Mouse (Mus musculus): Measurements from ENCODE around the gene Pip5k1b.

Pip5k1b gene

DNA sequence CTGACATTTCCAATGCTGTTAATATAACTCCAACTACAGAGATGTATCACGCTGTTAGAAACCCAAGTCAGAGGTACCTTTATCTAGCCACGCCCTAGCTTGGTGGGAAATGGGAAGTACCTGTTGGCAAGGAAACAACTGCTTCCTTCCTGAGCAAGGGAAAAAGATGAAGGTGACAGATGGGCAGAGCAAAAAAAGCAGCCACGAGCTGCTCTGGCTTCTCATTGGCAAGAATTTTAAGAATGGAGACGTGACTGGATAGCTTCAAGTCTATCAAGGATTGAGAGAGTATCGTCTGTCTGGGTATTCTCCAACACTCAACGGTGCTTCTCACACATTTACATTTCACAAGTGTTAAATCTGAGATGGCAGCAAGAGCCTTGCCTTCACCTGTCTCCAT is 80.4 kb downstream of the Pip5k1b start:
- DNase-seq (ENCODE audit: low spot score), result no peak

DNA sequence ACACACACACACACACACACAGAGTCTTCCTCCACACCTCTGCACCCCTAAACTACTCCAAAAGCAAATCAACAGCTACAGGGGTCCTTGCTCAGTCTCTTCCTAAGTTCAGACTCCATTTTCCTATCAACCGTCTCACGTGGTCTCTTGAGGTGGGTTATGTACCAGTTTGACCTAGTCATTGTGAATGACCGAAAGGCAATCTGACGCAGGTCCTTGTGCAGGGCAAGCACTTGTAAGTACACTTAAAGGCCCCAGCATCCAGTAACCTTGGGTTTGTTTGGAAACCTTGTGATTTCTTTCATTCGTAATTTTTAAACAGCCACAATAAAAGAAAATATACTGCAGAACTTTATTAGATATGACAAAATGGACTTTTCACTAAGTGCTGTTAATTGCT is 83.2 kb downstream of the Pip5k1b start:
- no peak for DNase-seq (ENCODE audit: low spot score)

DNA sequence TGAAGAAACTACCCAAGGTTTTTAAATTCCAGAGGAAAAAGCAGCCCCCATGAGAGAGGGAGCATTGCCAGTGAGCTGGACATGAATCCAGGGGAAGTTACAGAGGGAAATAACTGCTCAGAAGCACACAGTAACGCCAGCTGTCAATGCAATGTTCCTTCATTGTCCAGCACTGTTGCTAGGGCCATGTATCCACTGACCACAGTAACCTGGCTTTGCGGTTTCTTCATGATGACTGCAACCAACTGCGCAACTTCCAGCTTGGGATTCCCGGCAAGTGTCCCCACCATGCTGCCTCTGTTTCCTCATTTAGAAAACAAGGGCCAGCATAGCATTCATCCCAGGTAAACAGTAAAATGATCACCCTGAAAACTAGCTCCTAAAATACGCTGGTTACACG is 84.1 kb downstream of the Pip5k1b start:
- no peak for DNase-seq (ENCODE audit: low spot score)

DNA sequence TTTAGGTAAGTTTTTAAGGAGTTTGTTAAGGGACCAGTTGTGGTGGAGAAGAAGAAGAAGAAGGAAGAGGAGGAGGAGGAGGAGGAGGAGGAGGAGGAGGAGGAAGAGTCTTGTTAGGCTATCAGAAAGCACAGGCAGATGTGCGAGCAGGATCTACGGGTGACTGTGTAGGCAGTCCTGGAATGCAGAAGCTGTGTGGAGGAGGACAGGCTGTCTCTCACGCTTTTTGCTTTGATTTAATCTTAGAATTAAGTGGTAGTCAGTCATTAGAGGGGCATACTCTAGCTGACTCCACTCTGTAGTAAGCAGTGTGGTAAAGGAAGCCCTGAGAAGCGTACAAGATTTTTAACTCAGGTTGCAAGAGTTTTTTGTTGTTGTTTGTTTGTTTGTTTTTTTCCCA is 86.5 kb downstream of the Pip5k1b start:
- no peak for DNase-seq (ENCODE audit: low spot score)

DNA sequence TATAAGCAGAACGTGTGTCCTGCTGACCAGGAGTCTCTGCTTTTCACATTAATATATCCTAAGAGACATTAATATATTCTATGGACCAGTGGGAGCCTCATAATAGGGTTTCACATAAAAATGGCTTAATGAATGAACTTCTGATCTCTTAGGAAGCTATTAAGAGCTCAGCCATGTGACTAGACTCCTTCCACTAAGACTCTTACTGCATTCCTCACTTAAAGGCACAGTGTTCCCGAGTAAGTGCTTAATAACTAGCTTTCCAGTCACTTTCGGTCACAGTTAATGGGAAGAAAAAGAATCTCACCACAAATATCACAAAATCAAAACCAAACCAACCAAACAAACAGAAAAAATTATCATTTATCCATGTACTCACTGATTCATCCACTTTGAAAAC is 87.1 kb downstream of the Pip5k1b start:
- DNase-seq (ENCODE audit: low spot score), result no peak

DNA sequence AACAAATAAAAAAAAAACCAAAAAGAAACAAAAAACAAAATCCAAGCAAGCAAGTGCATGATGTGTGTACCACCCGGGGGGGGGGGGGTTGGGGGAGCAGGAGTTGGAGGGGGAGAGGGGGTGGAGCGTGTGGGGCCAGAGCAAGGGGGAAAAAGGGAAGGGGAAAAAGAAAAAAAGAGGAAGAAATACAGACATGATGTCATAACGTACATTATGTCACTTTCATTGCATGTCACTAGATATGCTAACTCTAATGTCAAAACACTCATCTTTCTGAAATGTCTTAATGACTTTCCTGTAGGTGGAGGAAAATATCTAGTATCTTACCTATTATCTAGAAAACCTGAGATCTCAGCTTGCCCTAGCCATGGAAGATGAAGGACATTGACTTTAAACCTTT is 92.7 kb downstream of the Pip5k1b start:
- no peak for DNase-seq (ENCODE audit: low spot score)

DNA sequence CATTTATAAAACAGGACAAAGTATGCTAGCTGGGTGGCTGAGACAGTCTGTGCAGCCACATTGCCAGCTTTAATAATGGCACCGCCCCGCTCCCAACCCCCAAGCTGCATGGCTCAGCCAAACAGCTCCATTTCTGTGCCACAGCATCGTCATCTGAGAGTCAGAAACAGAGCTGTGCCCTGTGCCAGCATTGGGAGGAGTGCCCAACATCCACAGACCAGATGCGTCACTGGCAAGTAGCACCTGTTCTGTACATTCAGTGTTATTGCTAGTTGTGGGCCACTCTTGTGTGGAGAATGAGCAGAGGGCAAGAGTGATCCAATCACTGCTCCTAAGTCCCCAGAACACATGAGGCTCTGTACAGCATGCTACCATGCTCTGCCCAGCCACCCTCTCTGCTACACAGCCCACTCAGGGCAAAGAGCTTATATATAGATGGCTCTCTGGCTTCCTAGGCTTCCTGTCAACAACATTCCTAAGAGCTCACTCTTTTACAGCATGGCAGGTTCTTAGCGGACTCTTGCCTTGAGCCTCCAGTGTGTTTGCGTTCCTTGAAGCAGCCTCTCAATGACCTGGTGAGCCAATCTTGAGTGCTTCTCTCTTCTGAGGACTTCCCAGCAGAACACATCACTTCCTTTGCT is 99.0 kb downstream of the Pip5k1b start:
- DNase-seq (ENCODE audit: low spot score), result no peak

DNA sequence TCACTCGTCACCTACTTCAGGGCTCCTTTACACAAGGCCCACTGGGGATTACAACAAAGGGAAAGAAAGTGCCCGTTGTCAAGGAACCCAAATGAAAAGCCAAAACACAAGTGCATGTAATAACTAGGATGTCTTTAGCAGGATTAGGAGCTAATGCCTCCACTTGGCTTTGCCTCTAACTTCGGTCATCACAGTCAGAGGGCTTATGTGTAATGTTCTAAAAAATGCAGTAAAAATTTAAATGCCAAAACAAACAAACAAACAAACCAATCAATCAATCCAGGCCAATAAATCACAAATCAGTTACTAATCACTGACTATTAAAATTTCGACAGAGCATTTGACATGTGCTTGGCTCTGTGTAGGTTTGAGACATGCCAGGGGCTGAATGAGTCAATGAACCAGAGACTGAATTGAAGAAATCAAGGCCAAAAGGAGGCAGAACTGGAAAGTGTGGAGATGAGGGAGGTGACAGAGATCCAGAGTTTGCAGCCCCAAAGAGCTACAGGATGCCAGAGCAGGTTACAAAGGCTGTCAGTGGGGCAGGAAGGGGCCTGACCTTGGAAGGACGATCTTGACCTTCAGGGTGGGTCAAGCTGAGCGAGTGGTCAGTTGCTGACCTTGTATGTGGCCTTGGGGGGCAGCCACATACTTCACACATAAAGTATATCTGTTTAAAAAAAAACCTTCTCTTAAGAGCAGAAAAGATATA is 100.3 kb downstream of the Pip5k1b start:
- no peak for DNase-seq (ENCODE audit: low spot score)

DNA sequence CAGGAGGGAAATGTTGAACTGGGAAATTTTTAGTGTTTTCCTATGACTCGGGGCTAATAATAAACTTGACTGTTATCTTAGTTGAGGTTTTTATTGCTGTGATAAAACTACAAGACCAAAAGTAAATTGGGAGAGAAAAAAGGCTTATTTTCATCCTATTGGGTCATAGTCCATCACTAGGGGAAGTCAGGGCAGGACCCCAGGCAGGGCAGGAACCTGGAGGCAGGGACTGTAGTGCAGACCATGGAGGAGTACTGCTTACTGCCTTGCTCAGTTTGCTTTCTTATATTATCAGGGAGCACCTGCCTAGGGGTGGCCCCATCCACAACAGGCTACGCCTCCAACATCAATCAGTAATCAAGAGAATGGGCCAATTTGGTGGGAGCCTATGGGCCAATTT is 101.2 kb downstream of the Pip5k1b start:
- DNase-seq (ENCODE audit: low spot score), result no peak

DNA sequence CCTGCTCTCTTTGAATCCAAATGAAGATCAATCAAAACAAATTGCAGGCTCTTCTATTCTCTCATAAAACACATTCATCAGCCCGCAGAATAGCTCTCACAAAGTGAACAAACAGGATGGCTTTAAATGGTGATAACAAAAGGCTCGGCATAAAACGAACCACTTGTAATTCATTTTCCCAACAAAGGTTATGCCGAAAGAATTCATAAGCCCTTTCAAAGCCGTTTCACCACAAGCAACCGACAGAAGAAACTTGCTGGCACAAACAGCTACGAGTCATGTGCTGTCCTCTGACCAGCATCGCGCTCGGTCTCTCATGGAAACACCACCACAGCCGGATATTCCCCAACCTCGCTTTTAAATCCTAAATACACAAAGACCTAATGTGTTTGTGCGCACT is 102.3 kb downstream of the Pip5k1b start:
- DNase-seq (ENCODE audit: low spot score), result no peak

DNA sequence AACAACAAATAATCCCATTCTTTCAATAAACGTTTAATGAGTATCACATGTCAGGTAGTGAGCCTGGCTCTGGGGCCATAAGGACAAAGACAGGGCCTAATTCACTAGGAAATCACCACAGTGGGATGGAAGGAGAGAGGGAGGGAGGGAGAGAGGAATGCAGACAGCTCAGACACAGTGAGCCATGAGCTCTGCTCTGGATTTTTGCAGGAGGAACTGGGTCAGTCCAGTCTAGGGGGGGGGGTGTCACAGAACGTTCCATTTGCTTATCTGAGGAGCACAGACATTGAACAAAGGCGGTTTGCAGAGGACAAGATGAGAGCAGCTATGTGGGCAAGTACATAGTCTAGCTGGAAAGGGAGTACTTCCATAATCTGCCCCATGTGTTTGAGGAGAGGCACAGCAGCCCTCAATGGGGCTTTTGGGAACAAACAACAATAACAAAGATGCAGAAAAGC is 103.2 kb downstream of the Pip5k1b start:
- DNase-seq (ENCODE audit: low spot score), result no peak

DNA sequence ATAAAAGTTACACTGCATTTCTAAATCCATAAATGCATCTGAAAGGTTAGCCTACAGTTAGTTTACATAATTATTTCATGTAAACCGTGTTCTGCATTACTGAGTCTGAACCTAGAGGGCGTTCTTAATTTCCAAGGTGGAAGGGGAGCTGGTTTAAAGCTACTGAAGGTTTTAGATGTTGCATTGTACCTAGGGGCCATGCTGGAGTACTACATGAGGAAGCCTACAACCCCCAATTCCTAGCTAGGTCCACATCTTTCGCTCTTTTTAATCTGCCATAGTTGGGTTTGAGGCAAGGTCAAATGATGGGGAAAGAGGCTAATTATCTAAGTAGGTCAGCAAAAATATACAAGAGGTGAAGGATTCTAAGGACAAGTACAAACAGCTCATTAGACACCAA is 104.0 kb downstream of the Pip5k1b start:
- DNase-seq (ENCODE audit: low spot score), result no peak

DNA sequence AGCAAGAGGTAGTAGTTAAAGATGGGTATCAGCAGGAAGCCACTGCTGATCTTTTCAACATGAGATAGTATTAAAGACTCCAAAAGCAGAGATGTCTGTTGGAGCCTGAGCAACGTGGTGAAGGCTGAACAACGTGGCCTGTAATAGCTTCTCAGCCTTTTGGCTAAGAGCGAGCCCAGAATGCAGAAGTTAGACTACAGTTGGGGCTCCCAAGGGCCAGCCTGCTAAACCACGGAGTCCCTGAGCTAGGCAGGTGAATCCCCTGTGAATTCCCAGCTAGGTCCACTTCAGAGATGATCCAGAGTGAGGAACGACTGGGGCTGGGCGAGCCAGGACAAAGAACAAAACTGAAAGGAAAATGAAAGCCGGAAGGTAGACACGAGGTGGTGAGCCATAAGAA is 104.9 kb downstream of the Pip5k1b start:
- DNase-seq (ENCODE audit: low spot score), result no peak

DNA sequence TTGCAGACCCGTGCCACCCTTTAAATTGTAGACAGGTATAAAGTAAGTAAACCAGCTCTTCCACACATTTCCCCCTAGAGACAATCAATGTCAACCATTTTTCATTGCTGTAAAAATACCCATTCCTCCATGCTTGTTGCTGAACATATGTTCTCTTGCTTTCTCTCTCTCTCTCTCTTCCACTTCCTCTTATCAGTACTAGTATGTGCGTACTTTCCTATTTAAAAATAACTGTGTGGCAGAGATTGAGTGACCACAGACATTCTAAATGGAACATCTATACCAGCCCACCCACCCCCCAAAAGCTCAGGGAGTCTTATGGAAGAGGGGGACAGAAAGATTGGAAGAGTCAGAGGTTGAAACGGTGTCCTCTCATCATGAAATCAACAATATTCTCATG is 111.3 kb downstream of the Pip5k1b start:
- no peak for DNase-seq (ENCODE audit: low spot score)

DNA sequence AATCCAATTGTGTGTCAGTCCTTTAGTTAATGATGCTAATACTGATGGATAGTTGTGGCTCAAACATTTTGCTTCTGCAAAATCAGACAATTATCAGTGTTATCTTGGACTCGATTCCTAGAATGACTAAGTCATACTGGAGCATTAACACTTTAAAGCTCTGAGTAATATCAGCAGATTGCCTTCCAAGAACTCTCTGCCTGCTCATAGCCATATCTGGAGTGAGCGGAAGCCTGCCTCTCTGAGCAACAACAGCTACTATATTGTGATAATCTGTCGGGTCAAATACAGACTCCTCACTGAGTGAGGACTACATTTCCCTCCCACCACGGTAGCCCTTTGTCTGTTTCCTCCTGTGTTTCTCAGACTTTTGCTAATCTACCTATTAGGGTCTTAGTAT is 116.0 kb downstream of the Pip5k1b start:
- no peak for DNase-seq (ENCODE audit: low spot score)

DNA sequence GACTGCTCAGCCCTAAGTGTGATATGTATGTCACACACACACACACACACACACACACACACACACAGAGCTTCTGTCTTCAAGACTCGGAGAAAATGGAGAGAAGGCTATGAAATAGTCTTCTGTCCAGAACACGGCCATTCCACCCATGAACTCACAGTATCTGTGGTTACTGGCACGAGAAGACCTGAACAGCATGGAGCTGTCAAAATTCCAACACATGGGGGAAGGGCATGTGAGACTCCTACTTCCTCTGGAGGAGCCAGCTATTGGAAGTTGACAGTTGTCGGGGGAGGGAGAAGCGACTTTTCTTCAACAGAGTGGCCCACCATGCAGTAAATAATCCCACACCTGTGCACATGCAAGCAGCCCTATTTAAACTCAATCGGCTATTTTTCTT is 121.4 kb downstream of the Pip5k1b start:
- DNase-seq (ENCODE audit: low spot score), result no peak

DNA sequence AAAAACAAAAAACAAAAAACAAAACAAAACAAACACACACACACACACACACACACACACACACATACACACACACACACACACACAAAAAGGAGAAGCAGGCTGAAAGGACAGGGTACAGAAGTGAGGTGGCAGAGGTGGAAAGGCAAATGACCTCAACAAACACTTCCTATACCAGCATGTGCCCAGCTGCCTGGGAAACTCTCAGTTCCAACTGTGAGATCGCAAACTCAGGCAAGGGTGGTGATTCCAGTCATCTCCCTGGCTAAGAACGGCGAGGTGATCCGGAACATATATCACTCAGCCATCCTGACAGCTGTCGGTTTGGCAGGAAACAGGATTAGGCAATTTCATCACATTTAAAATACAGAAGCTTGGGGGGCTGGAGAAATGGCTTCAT is 123.2 kb downstream of the Pip5k1b start:
- DNase-seq (ENCODE audit: low spot score), result no peak

DNA sequence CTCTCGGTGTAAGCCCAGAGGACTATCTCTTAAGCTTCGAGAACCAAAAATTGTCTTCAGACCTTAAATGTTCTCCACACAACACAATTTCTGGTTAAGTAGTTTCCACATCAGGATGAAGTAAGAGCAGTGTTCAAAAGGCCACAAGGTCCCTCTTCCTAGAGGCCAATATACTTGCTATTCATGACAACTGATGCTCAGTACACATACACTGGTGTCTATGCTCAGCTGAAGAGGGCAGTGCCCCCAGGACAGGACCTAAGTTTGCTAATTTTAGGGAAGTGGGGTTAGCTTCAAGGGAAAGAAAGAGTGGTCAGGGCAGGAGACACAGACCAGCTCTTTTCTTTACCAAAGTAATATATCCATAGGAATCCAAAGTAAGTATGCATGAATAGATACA is 124.3 kb downstream of the Pip5k1b start:
- no peak for DNase-seq (ENCODE audit: low spot score)

DNA sequence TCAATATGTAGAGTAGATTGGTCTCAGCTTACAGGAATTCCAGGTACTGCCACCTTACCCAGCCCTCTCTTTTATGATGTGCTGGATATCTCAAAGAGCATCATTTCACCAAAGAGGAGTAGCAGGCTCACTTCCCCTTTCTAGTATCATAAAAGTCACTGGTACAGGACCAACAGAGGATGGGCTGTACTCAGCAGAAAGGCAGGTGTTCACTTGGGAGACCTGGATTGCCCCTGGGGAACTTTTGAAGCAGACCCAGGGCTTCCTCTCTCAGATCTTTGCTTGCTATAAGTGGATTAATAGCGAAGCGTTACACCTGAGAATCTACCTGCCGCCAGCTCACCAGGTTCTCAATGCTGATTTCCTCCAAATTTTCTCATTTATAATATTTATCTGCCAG is 127.7 kb downstream of the Pip5k1b start:
- no peak for DNase-seq (ENCODE audit: low spot score)

DNA sequence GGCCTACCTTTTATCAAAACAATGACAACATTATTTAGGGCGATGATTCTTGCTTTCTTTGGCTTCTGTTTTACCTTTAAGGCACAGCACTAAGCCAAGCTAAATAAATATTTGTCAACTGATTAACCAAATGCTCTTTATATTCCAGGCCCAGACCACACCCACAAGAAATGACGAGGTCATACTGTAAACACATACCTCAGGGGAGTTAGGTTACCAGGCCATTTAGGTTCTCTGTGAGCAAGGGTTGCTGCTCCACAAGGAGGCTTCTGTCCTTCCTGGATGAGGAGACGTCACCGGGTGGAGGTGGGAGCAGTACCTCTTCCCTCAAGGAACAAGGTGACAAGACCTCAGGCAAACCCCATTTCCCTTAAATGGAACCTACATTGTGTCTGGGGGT is 128.4 kb downstream of the Pip5k1b start:
- no peak for DNase-seq (ENCODE audit: low spot score)

DNA sequence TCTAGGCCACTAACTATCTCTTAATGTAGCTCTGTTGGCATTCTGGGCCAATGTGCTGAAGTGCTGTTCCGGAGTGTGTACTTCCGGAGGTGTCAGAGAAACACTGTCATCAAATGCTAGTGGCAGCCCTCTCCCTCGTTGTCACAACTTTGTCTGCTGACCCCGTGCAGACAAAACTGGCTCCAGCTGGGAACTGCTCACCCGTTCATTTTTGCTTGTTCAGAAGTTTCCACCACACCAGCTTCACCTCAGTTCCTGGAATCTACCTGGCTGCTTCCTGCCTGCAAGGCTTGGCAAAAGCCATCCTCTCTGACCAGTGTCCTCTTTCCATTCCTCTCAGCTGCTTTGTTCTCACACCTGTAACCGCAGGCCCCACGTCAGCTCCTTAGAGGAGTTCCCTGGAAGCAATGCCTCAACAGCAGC is 128.9 kb downstream of the Pip5k1b start:
- DNase-seq (ENCODE audit: low spot score), result no peak

DNA sequence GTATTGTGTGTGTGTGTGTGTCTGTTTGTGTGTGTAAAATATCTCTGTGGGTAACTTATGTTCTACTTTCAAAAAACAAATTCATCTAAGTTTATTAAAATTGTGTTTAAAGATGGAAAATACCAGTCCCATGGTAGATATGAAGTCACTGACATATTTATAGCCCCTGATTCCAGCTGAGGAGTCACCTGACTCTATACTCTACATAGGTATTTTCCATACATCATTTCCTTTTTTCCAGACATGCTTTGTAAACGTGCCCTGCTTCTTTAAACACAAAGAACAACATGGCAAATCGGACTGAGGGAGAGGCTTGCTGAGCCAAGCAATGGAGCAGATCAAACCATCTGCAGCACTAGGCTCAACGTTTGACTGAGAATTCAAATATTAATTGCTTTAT is 137.6 kb downstream of the Pip5k1b start:
- no peak for DNase-seq (ENCODE audit: low spot score)

DNA sequence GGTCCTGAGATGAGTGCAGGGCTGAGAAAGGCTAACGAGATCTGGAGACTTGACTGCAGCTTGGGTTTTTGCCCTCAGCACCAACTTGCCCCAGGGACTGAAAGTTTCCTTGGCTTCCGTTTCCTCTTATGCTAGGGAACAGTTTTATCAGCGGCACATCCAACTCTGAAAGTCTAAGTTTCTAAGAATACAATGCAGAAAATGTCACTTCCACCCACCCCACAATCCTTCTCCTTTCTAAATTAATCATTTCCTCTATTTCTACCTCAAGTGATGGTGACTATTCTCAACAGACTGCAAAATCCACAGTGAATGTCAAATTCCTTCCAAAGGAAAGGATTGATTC is 138.0 kb downstream of the Pip5k1b start:
- DNase-seq (ENCODE audit: low spot score), result no peak

DNA sequence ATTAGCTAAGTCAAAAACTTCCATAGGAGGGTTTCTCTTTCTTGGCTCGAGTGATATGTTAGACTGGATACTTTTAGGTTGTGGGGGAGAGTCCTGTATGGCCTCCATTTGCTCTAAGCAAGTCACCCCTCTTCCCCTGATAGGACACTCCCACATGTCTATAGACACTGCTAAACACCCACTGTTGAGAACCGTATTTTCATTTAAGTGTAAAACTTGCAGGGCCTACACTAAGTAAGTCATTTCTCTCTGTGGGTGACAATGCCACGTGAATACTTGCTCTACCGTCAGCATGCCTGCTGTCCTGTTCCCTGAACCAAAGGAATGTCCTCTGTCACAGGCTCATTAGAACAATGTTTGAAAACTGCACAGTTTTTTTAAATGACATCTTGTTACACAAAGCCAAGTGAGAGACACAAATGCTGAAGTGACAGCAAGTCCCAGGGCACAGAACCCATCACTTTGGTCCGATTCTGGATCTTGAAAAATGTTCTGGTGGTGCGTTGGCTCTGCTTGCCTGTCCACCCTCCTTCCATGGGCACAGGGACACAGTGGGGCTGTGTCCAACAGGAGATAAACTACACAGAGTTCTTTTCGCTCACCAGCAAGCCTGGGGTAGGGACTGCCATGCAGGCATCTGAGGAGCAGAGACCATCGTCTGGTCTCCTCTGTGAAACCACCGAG is 138.6 kb downstream of the Pip5k1b start:
- DNase-seq (ENCODE audit: low spot score), result no peak
